Mouse (Mus musculus) liver, embryonic 14.5 days (tissue): ENCODE measurements around the gene Eps8. TPM values are rescaled to one million over a fixed set of nuclear protein-coding genes. Genes with fewer than 3 reads are reported as not detected.

ENCODE experiments used
- ATAC-seq: fragments of 200-750 bp; cut with Nextera tagmentation; 2 replicates; pipeline ENCODE4 v1.8.0; 2017; ENCODE audit warnings: moderate number of reproducible peaks, mild to moderate bottlenecking, moderate library complexity; ENCODE audit not compliant: insufficient read depth
- DNase-seq, 3 experiments: peaks; one replicate each; pipeline ENCODE4 v3.0.0-alpha.2; 2012 to 2013; ENCODE audit warnings: low read depth in 3 of 3, low spot score in 3 of 3
- H3K27ac ChIP-seq: fragments of 300-500 bp; sonication (generic); 2 replicates; pipeline ENCODE4 v1.5.1; 2014; ENCODE audit warnings: moderate library complexity, mild to moderate bottlenecking, control low read depth, inconsistent platforms
- H3K27me3 ChIP-seq: fragments of 300-500 bp; sonication (generic); 2 replicates; pipeline ENCODE4 v1.6.1; 2014; ENCODE audit warnings: mild to moderate bottlenecking, low read length, moderate library complexity; ENCODE audit not compliant: control insufficient read depth, insufficient read depth
- H3K36me3 ChIP-seq: fragments of 300-500 bp; sonication (generic); replicated peaks from 2 replicates; pipeline ENCODE4 v1.6.1; 2014; ENCODE audit warnings: low read depth; ENCODE audit not compliant: control insufficient read depth, insufficient read depth
- H3K4me1 ChIP-seq, 2 experiments: fragments of 200-500 bp in 1 of 2; fragments of 300-500 bp in 1 of 2; sonication (generic) in 1 of 2; replicated peaks; 2 replicates each; pipeline ENCODE4 v1.6.1; 2012 to 2014; ENCODE audit warnings: antibody characterized with exemption in 1 of 2, inconsistent platforms in 1 of 2, low read length in 1 of 2; ENCODE audit not compliant: control insufficient read depth in 2 of 2, insufficient read depth in 2 of 2
- H3K4me2 ChIP-seq: fragments of 300-500 bp; sonication (generic); 2 replicates; pipeline ENCODE4 v1.6.1; 2014; ENCODE audit warnings: low read depth, mild to moderate bottlenecking, control low read depth, moderate library complexity
- H3K4me3 ChIP-seq, 2 experiments: fragments of 200-500 bp in 1 of 2; fragments of 300-500 bp in 1 of 2; sonication (generic) in 1 of 2; 2 replicates each; pipeline ENCODE4 v1.5.1; 2012 to 2014; ENCODE audit warnings: low read depth in 2 of 2, low read length in 2 of 2, mild to moderate bottlenecking in 2 of 2, control low read depth in 1 of 2, inconsistent platforms in 1 of 2, moderate library complexity in 1 of 2; ENCODE audit not compliant: insufficient read depth in 1 of 2
- H3K9ac ChIP-seq: fragments of 300-500 bp; sonication (generic); replicated peaks from 2 replicates; pipeline ENCODE4 v1.6.1; 2014; ENCODE audit warnings: mild to moderate bottlenecking, control low read depth, moderate library complexity
- H3K9me3 ChIP-seq: fragments of 300-500 bp; sonication (generic); 2 replicates; pipeline ENCODE4 v1.6.1; 2016; ENCODE audit warnings: low read length, mixed read lengths; ENCODE audit not compliant: control insufficient read depth
- CTCF ChIP-seq: IDR thresholded peaks from 2 replicates; pipeline ENCODE4 v1.5.1; 2016; ENCODE audit warnings: antibody characterized with exemption, low read depth, control low read depth
- EP300 ChIP-seq: IDR thresholded peaks from 2 replicates; pipeline ENCODE4 v1.6.1; 2016; ENCODE audit warnings: antibody characterized with exemption, low read depth
- WGBS: fragments of 180-500 bp; shearing (Covaris S2); extraction: QIAGEN DNeasy Blood & Tissue Kit; methylation state at CpG from one replicate; pipeline ENCODE4 v1.1.7; 2014; ENCODE audit not compliant: insufficient replicate concordance; 5-methylcytosine and 5-hydroxymethylcytosine counted together
- polyA plus RNA-seq, 2 experiments: library from polyadenylated mRNA; depleted of rRNA in 1 of 2; stranded (reverse) in 1 of 2; unstranded in 1 of 2; fragments of >200 nt; fragmentation: Nextera tagmentation in 1 of 2; extraction: Ambion mirVana in 1 of 2; gene quantifications; 2 replicates each; pipeline versions ENCODE4 v1.2.1 to v1.2.3; 2012 to 2014

Eps8 gene
- polyA plus RNA-seq, 2 experiments = 0.42 to 1.4 TPM

- no peak for TF ChIP-seq EP300
- TF ChIP-seq CTCF = no peak
- no peak for DNase-seq
- Histone ChIP-seq H3K27me3 (no peaks in the 10 kb centered on the region), H3K27ac (no peak overlapping the region), H3K4me1 (0 out of 4 replicates have a peak, but pooled peaks cover 0 to 2% of the 10 kb centered on the region in 2 experiments), H3K9ac (no peak overlapping the region), H3K4me3 (no peak overlapping the region), H3K9me3 (no peaks in the 10 kb centered on the region), H3K4me2 (no peak overlapping the region), H3K36me3 (no peaks in the 10 kb centered on the region)
- WGBS = 52% methylated on average over 1 of the region's 1 CpGs
- ATAC-seq = no peak
Measured at GRCm38 (mm10) chr6:137669433-137669832, 14.8 kb upstream of the Eps8 start.

GRCm38 (mm10) chr6:137668331-137668730, 13.7 kb upstream of the Eps8 start:
- WGBS = 41% methylated on average over 3 of the region's 3 CpGs
- Histone ChIP-seq H3K27me3 (no peaks in the 10 kb centered on the region), H3K4me3 (no peak overlapping the region), H3K4me1 (0 out of 4 replicates have a peak, but pooled peaks cover 0 to 2% of the 10 kb centered on the region in 2 experiments), H3K9me3 (no peaks in the 10 kb centered on the region), H3K27ac (no peak overlapping the region), H3K9ac (no peak overlapping the region), H3K4me2 (no peak overlapping the region), H3K36me3 (no peaks in the 10 kb centered on the region)
- ATAC-seq (no peak), DNase-seq (no peak)
- TF ChIP-seq EP300 = no peak
- no peak for TF ChIP-seq CTCF

GRCm38 (mm10) chr6:137667665-137668064, 13.0 kb upstream of the Eps8 start:
- Histone ChIP-seq H3K27ac (no peak overlapping the region), H3K4me2 (no peak overlapping the region), H3K9me3 (no peaks in the 10 kb centered on the region), H3K9ac (no peak overlapping the region), H3K4me3 (no peak overlapping the region), H3K4me1 (0 out of 4 replicates have a peak, but pooled peaks cover 0 to 2% of the 10 kb centered on the region in 2 experiments), H3K36me3 (no peaks in the 10 kb centered on the region), H3K27me3 (no peaks in the 10 kb centered on the region)
- WGBS = 40% methylated on average over 3 of the region's 3 CpGs
- DNase-seq (no peak), ATAC-seq (no peak)
- no peak for TF ChIP-seq EP300
- no peak for TF ChIP-seq CTCF

GRCm38 (mm10) chr6:137664936-137665335, 10.3 kb upstream of the Eps8 start:
- Histone ChIP-seq H3K36me3 (no peaks in the 10 kb centered on the region), H3K4me3 (no peak overlapping the region), H3K4me2 (no peak overlapping the region), H3K9ac (no peak overlapping the region), H3K27me3 (no peaks in the 10 kb centered on the region), H3K9me3 (no peaks in the 10 kb centered on the region), H3K4me1 (no peaks in the 10 kb centered on the region), H3K27ac (no peak overlapping the region)
- DNase-seq = no peak
- ATAC-seq = no peak
- WGBS = 41% methylated on average over 3 of the region's 3 CpGs
- TF ChIP-seq CTCF (no peak), EP300 (no peak)

GRCm38 (mm10) chr6:137661583-137662365, 7.1 kb upstream of the Eps8 start:
- H3K27me3 ChIP-seq = no peaks in the 10 kb centered on the region
- H3K9ac ChIP-seq = no peak overlapping the region
- TF ChIP-seq EP300 (no peak), CTCF (no peak)
- no peak overlapping the region for H3K4me3 ChIP-seq
- no peak overlapping the region for H3K4me2 ChIP-seq
- no peak for DNase-seq
- no peak overlapping the region for H3K27ac ChIP-seq
- H3K4me1 ChIP-seq = no peaks in the 10 kb centered on the region
- no peaks in the 10 kb centered on the region for H3K36me3 ChIP-seq
- ATAC-seq = no peak
- 79% methylated on average over 23 of the region's 23 CpGs for WGBS
- no peaks in the 10 kb centered on the region for H3K9me3 ChIP-seq
